Mouse (Mus musculus): Measurements from ENCODE around the gene Clybl. TPM values are rescaled to one million over a fixed set of nuclear protein-coding genes. Genes with fewer than 3 reads are reported as not detected.

Clybl gene
- polyA plus RNA-seq, 1 experiment, result 5.4 TPM

- H3K27ac ChIP-seq (ENCODE audit: control insufficient read depth, insufficient read depth, low read depth, low read length, poor library complexity), result no peak overlapping the region
- H3K4me3 ChIP-seq (replicated peaks; ENCODE audit: control insufficient read depth, low read depth, low read length), result no peak overlapping the region
- H3K4me1 ChIP-seq (ENCODE audit: control insufficient read depth, insufficient read depth, low read length), result no peaks in the 10 kb centered on the region
- 83% methylated on average over 9 of the region's 9 CpGs for WGBS
- TF ChIP-seq CTCF (IDR thresholded peaks at IDR 0.05; ENCODE audit: control insufficient read depth, insufficient read depth, low read length) (no peak), POLR2A (IDR thresholded peaks at IDR 0.05; ENCODE audit: borderline replicate concordance, control insufficient read depth, low read depth, low read length) (no peak)
Measured at GRCm38 (mm10) chr14:122281072-122281634, 99.6 kb downstream of the Clybl start.

- Histone ChIP-seq H3K4me1 (ENCODE audit: control insufficient read depth, insufficient read depth, low read length) (no peaks in the 10 kb centered on the region), H3K4me3 (replicated peaks; ENCODE audit: control insufficient read depth, low read depth, low read length) (no peak overlapping the region), H3K27ac (ENCODE audit: control insufficient read depth, insufficient read depth, low read depth, low read length, poor library complexity) (no peak overlapping the region)
- WGBS, result 85% methylated on average over 5 of the region's 5 CpGs
- no peak for TF ChIP-seq POLR2A (IDR thresholded peaks at IDR 0.05; ENCODE audit: borderline replicate concordance, control insufficient read depth, low read depth, low read length)
- TF ChIP-seq CTCF (IDR thresholded peaks at IDR 0.05; ENCODE audit: control insufficient read depth, insufficient read depth, low read length), result no peak
Measured at GRCm38 (mm10) chr14:122283959-122284358, 102.5 kb downstream of the Clybl start.

- TF ChIP-seq POLR2A (IDR thresholded peaks at IDR 0.05; ENCODE audit: borderline replicate concordance, control insufficient read depth, low read depth, low read length) (no peak), CTCF (IDR thresholded peaks at IDR 0.05; ENCODE audit: control insufficient read depth, insufficient read depth, low read length) (no peak)
- Histone ChIP-seq H3K27ac (ENCODE audit: control insufficient read depth, insufficient read depth, low read depth, low read length, poor library complexity) (no peak overlapping the region), H3K4me3 (replicated peaks; ENCODE audit: control insufficient read depth, low read depth, low read length) (no peak overlapping the region), H3K4me1 (ENCODE audit: control insufficient read depth, insufficient read depth, low read length) (no peaks in the 10 kb centered on the region; the same call in 1 of the 2 replicates)
- 20% methylated on average over 4 of the region's 4 CpGs for WGBS
Measured at GRCm38 (mm10) chr14:122296399-122296798, 114.9 kb downstream of the Clybl start.

GRCm38 (mm10) chr14:122296864-122297263, 115.4 kb downstream of the Clybl start:
- Histone ChIP-seq H3K27ac (ENCODE audit: control insufficient read depth, insufficient read depth, low read depth, low read length, poor library complexity) (no peak overlapping the region), H3K4me3 (replicated peaks; ENCODE audit: control insufficient read depth, low read depth, low read length) (no peak overlapping the region), H3K4me1 (ENCODE audit: control insufficient read depth, insufficient read depth, low read length) (no peaks in the 10 kb centered on the region; the same call in 1 of the 2 replicates)
- TF ChIP-seq CTCF (IDR thresholded peaks at IDR 0.05; ENCODE audit: control insufficient read depth, insufficient read depth, low read length) (no peak), POLR2A (IDR thresholded peaks at IDR 0.05; ENCODE audit: borderline replicate concordance, control insufficient read depth, low read depth, low read length) (no peak)
- 13% methylated on average over 2 of the region's 2 CpGs for WGBS

GRCm38 (mm10) chr14:122297386-122298109, 116.0 kb downstream of the Clybl start:
- no peak for TF ChIP-seq POLR2A (IDR thresholded peaks at IDR 0.05; ENCODE audit: borderline replicate concordance, control insufficient read depth, low read depth, low read length)
- no peak for TF ChIP-seq CTCF (IDR thresholded peaks at IDR 0.05; ENCODE audit: control insufficient read depth, insufficient read depth, low read length)
- H3K4me3 ChIP-seq (replicated peaks; ENCODE audit: control insufficient read depth, low read depth, low read length), result no peak overlapping the region
- no peak overlapping the region for H3K27ac ChIP-seq (ENCODE audit: control insufficient read depth, insufficient read depth, low read depth, low read length, poor library complexity)
- peaks cover under 1% of the 10 kb centered on the region; the same call in 1 of the 2 replicates for H3K4me1 ChIP-seq (ENCODE audit: control insufficient read depth, insufficient read depth, low read length)
- WGBS, result 85% methylated on average over 11 of the region's 11 CpGs

GRCm38 (mm10) chr14:122300261-122300660, 118.8 kb downstream of the Clybl start:
- Histone ChIP-seq H3K4me3 (replicated peaks; ENCODE audit: control insufficient read depth, low read depth, low read length) (no peak overlapping the region), H3K27ac (ENCODE audit: control insufficient read depth, insufficient read depth, low read depth, low read length, poor library complexity) (no peak overlapping the region), H3K4me1 (ENCODE audit: control insufficient read depth, insufficient read depth, low read length) (peaks cover 1% of the 10 kb centered on the region; the same call in 1 of the 2 replicates)
- WGBS, result 91% methylated on average over 11 of the region's 11 CpGs
- no peak for TF ChIP-seq POLR2A (IDR thresholded peaks at IDR 0.05; ENCODE audit: borderline replicate concordance, control insufficient read depth, low read depth, low read length)
- TF ChIP-seq CTCF (IDR thresholded peaks at IDR 0.05; ENCODE audit: control insufficient read depth, insufficient read depth, low read length), result no peak

GRCm38 (mm10) chr14:122303821-122304220, 122.3 kb downstream of the Clybl start:
- no peak overlapping the region for H3K4me3 ChIP-seq (replicated peaks; ENCODE audit: control insufficient read depth, low read depth, low read length)
- peaks cover 1% of the 10 kb centered on the region; the same call in 1 of the 2 replicates for H3K4me1 ChIP-seq (ENCODE audit: control insufficient read depth, insufficient read depth, low read length)
- no peak overlapping the region for H3K27ac ChIP-seq (ENCODE audit: control insufficient read depth, insufficient read depth, low read depth, low read length, poor library complexity)
- no peak for TF ChIP-seq CTCF (IDR thresholded peaks at IDR 0.05; ENCODE audit: control insufficient read depth, insufficient read depth, low read length)
- TF ChIP-seq POLR2A (IDR thresholded peaks at IDR 0.05; ENCODE audit: borderline replicate concordance, control insufficient read depth, low read depth, low read length), result no peak
- 2% methylated on average over 1 of the region's 1 CpGs for WGBS

- no peak overlapping the region for H3K27ac ChIP-seq (ENCODE audit: control insufficient read depth, insufficient read depth, low read depth, low read length, poor library complexity)
- peaks cover 1% of the 10 kb centered on the region; the same call in 1 of the 2 replicates for H3K4me1 ChIP-seq (ENCODE audit: control insufficient read depth, insufficient read depth, low read length)
- H3K4me3 ChIP-seq (replicated peaks; ENCODE audit: control insufficient read depth, low read depth, low read length), result no peak overlapping the region
- TF ChIP-seq POLR2A (IDR thresholded peaks at IDR 0.05; ENCODE audit: borderline replicate concordance, control insufficient read depth, low read depth, low read length), result no peak
- TF ChIP-seq CTCF (IDR thresholded peaks at IDR 0.05; ENCODE audit: control insufficient read depth, insufficient read depth, low read length), result no peak
- 86% methylated on average over 8 of the region's 8 CpGs for WGBS
Measured at GRCm38 (mm10) chr14:122305132-122305531, 123.6 kb downstream of the Clybl start.
